Mouse (Mus musculus) kidney, adult 2 months (tissue): ENCODE measurements around the gene Hint1.

ENCODE experiments used
- CTCF ChIP-seq: fragments of 200-500 bp; conservative IDR thresholded peaks from 2 replicates; pipeline ENCODE4 v1.5.1; 2011; ENCODE audit warnings: low read depth, mild to moderate bottlenecking, control low read depth, low read length, moderate library complexity, mixed read lengths; ENCODE audit not compliant: insufficient read depth, insufficient read length
- POLR2A ChIP-seq: fragments of 200-500 bp; IDR thresholded peaks from one replicate; pipeline ENCODE4 v1.6.1; 2011; ENCODE audit warnings: low read depth, low read length, control low read depth

GRCm38 (mm10) chr11:54859322-54860165 lies 6.6 kb upstream of the Hint1 start:
- peak; percentile 53 for TF ChIP-seq CTCF
- TF ChIP-seq POLR2A, result no peak
